In the genomic region with DNA sequence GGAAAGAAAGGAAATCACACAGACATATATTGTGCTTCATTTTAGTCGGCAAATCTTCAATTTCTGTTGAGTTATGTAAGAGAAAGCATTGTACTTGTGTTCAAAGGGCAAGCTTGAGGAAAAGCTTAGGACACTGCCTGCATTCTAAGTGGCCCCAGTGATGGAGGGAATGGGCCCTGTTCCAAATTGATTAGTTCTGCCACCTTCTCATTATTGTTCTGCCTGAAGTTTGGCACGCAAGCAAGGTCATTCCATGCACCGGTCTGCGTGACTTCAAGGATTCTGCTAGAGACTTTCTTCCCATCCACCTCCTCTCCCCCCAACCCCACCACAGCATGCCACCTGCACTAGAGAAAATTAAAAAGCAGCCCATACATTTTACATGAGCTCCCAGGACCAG, we compare ENCODE assay signal across 18 mouse cellular contexts.
DNase-seq lines count a peak whose midpoint lies in the region; ATAC-seq lines count a peak whose summit lies in the region.
"Had no signal": no experiment of that assay in that cellular context is flagged by ENCODE, and none has a peak within 500 bp of the region (broad histone marks: within the 10 kb centered on the region; RNA-seq: fewer than 3 reads in every experiment).

No protein-coding gene starts in this region.

- peak; percentile 13 for DNase-seq in brain, adult 2 months (ENCODE audit: low read depth, low spot score)
- DNase-seq in embryo, embryonic 10.5 days (ENCODE audit: low spot score), result peak; percentile 45
- no peak for DNase-seq in right cerebral cortex, postnatal 4 days
- DNase-seq in right cerebral cortex, postnatal 25 days, result no peak
- no peak for DNase-seq in forebrain, embryonic 11.5 days (ENCODE audit: low spot score)
- DNase-seq: adrenal gland, postnatal 36 days; heart, postnatal 14 days; liver, embryonic 13.5 days; thymus, postnatal 25 days had no signal

- no peaks in the 10 kb centered on the region for H3K9me3 ChIP-seq in hindbrain, embryonic 16.5 days (ENCODE audit: control insufficient read depth, low read length)
- H3K9me3 ChIP-seq in midbrain, embryonic 15.5 days, result no peaks in the 10 kb centered on the region
- no peaks in the 10 kb centered on the region for H3K9me3 ChIP-seq in forebrain, embryonic 11.5 days (ENCODE audit: control insufficient read depth, low read length)
- H3K9me3 ChIP-seq: liver, embryonic 13.5 days; lung, embryonic 15.5 days had no signal

- H3K36me3 ChIP-seq in hindbrain, embryonic 16.5 days (ENCODE audit: control insufficient read depth, insufficient read depth, low read length), result no peaks in the 10 kb centered on the region
- H3K36me3 ChIP-seq in midbrain, embryonic 15.5 days (replicated peaks), result no peaks in the 10 kb centered on the region
- H3K36me3 ChIP-seq in forebrain, embryonic 11.5 days (ENCODE audit: control insufficient read depth, insufficient read depth, low read length), result no peaks in the 10 kb centered on the region
- H3K36me3 ChIP-seq: liver, embryonic 13.5 days; lung, embryonic 15.5 days had no signal

- ATAC-seq in hindbrain, embryonic 16.5 days, result peak; percentile 87
- ATAC-seq in midbrain, embryonic 15.5 days (replicated peaks), result peak; percentile 75
- ATAC-seq in forebrain, embryonic 11.5 days (replicated peaks; ENCODE audit: low FRiP score), result no peak
- ATAC-seq: intestine, embryonic 16.5 days had no signal

- no peaks in the 10 kb centered on the region for H3K27me3 ChIP-seq in hindbrain, embryonic 16.5 days (replicated peaks; ENCODE audit: control insufficient read depth, insufficient read depth, low read length)
- H3K27me3 ChIP-seq in midbrain, embryonic 15.5 days (replicated peaks), result no peaks in the 10 kb centered on the region
- H3K27me3 ChIP-seq in forebrain, embryonic 11.5 days (ENCODE audit: control insufficient read depth, insufficient read depth, low read length), result no peaks in the 10 kb centered on the region
- H3K27me3 ChIP-seq: liver, embryonic 13.5 days; lung, embryonic 15.5 days had no signal

- WGBS in hindbrain, embryonic 16.5 days, result 31% methylated on average over 4 of the region's 4 CpGs
- 30% methylated on average over 4 of the region's 4 CpGs for WGBS in midbrain, embryonic 15.5 days
- WGBS in forebrain, embryonic 11.5 days, result 77% methylated on average over 4 of the region's 4 CpGs

- no peak overlapping the region for H3K9ac ChIP-seq in hindbrain, embryonic 16.5 days (ENCODE audit: low read depth, low read length)
- H3K9ac ChIP-seq in midbrain, embryonic 15.5 days, result no peak overlapping the region
- no peak overlapping the region for H3K9ac ChIP-seq in forebrain, embryonic 11.5 days (ENCODE audit: low read length)
- H3K9ac ChIP-seq: liver, embryonic 13.5 days; lung, embryonic 15.5 days had no signal

- no peak overlapping the region for H3K4me2 ChIP-seq in hindbrain, embryonic 16.5 days (ENCODE audit: low read length)
- H3K4me2 ChIP-seq in midbrain, embryonic 15.5 days, result no peak overlapping the region
- H3K4me2 ChIP-seq in forebrain, embryonic 11.5 days (ENCODE audit: low read depth, low read length, severe bottlenecking), result no peak overlapping the region
- H3K4me2 ChIP-seq: heart, embryonic 11.5 days; liver, embryonic 13.5 days; lung, embryonic 15.5 days had no signal

- no peaks in the 10 kb centered on the region for H3K4me1 ChIP-seq in hindbrain, embryonic 16.5 days (ENCODE audit: control insufficient read depth, insufficient read depth, low read depth, low read length)
- H3K4me1 ChIP-seq in midbrain, embryonic 15.5 days, result no peaks in the 10 kb centered on the region
- H3K4me1 ChIP-seq in forebrain, embryonic 11.5 days (replicated peaks; ENCODE audit: control insufficient read depth, insufficient read depth, low read length), result no peaks in the 10 kb centered on the region
- H3K4me1 ChIP-seq: liver, embryonic 13.5 days; lung, embryonic 15.5 days had no signal

- no peak overlapping the region for H3K4me3 ChIP-seq in hindbrain, embryonic 16.5 days (ENCODE audit: low read length)
- H3K4me3 ChIP-seq in midbrain, embryonic 15.5 days, result no peak overlapping the region
- no peak overlapping the region for H3K4me3 ChIP-seq in forebrain, embryonic 11.5 days (ENCODE audit: low read depth, low read length)
- H3K4me3 ChIP-seq: layer of hippocampus, adult 2 months; liver, embryonic 13.5 days; lung, embryonic 15.5 days had no signal

- H3K27ac ChIP-seq in hindbrain, embryonic 16.5 days (ENCODE audit: low read depth, low read length), result no peak overlapping the region
- H3K27ac ChIP-seq in midbrain, embryonic 15.5 days, result no peak overlapping the region
- H3K27ac ChIP-seq in forebrain, embryonic 11.5 days (ENCODE audit: low read depth, low read length), result no peak overlapping the region
- H3K27ac ChIP-seq: kidney, postnatal 0 days; layer of hippocampus, adult 2 months; liver, embryonic 13.5 days; lung, embryonic 15.5 days; macrophage; stomach, postnatal 0 days had no signal

Comparison
In these comparisons a context has a peak if more than half of its experiments do, and no peak if none do; other contexts are left out.
1. DNase-seq: peak in brain, adult 2 months (single experiment) and embryo, embryonic 10.5 days (single experiment); none in right cerebral cortex, postnatal 4 days (single experiment), right cerebral cortex, postnatal 25 days (single experiment) and forebrain, embryonic 11.5 days (single experiment).